Mouse (Mus musculus) heart, embryonic 15.5 days (tissue): ENCODE measurements around the gene S100a3. TPM values are rescaled to one million over a fixed set of nuclear protein-coding genes. Genes with fewer than 3 reads are reported as not detected.

Experiments
- ATAC-seq: fragments of 200-750 bp; cut with Nextera tagmentation; replicated peaks from 2 replicates; pipeline ENCODE4 v1.8.0; 2017; ENCODE audit warnings: low read depth, moderate TSS enrichment; ENCODE audit not compliant: insufficient number of reproducible peaks, insufficient read depth, low FRiP score
- H3K27ac ChIP-seq: fragments of 300-500 bp; sonication (generic); 2 replicates; pipeline ENCODE4 v1.5.1; 2015; ENCODE audit warnings: mild to moderate bottlenecking, inconsistent platforms
- H3K27me3 ChIP-seq: fragments of 300-500 bp; sonication (generic); 2 replicates; pipeline ENCODE4 v1.6.1; 2015; ENCODE audit warnings: inconsistent platforms
- H3K36me3 ChIP-seq: fragments of 300-500 bp; sonication (generic); 2 replicates; pipeline ENCODE4 v1.6.1; 2015; ENCODE audit warnings: mild to moderate bottlenecking, inconsistent platforms
- H3K4me1 ChIP-seq: fragments of 300-500 bp; sonication (generic); replicated peaks from 2 replicates; pipeline ENCODE4 v1.6.1; 2015; ENCODE audit warnings: inconsistent platforms
- H3K4me2 ChIP-seq: fragments of 300-500 bp; sonication (generic); 2 replicates; pipeline ENCODE4 v1.6.1; 2015; ENCODE audit warnings: inconsistent platforms, mild to moderate bottlenecking, moderate library complexity
- H3K4me3 ChIP-seq: fragments of 300-500 bp; sonication (generic); 2 replicates; pipeline ENCODE4 v1.5.1; 2015; ENCODE audit warnings: mild to moderate bottlenecking, inconsistent platforms
- H3K9ac ChIP-seq: fragments of 300-500 bp; sonication (generic); 2 replicates; pipeline ENCODE4 v1.6.1; 2015; ENCODE audit warnings: mild to moderate bottlenecking, inconsistent platforms
- H3K9me3 ChIP-seq: fragments of 300-500 bp; sonication (generic); replicated peaks from 2 replicates; pipeline ENCODE4 v1.6.1; 2016; ENCODE audit warnings: inconsistent platforms
- WGBS: fragments of 180-500 bp; shearing (Covaris S2); methylation state at CpG from one replicate; pipeline ENCODE4 v1.1.7; 2015; ENCODE audit warnings: mixed read lengths; 5-methylcytosine and 5-hydroxymethylcytosine counted together
- polyA plus RNA-seq: library from polyadenylated mRNA; unstranded; fragments of >200 nt; fragmentation: Nextera tagmentation; extraction: Ambion mirVana; gene quantifications from 2 replicates; pipeline ENCODE4 v1.2.1, GENCODE M21; 2015

S100a3 gene
- polyA plus RNA-seq, 1 experiment from 2014 or later: 0.08 TPM

GRCm38 (mm10) chr3:90526580-90526979 lies 33.8 kb upstream of the S100a3 start, which contains the start of gene S100a14:
Gene S100a14 (plus strand): TSS chr3:90526856.
- peaks cover 6% of the 10 kb centered on the region; the same call in 1 of the 2 replicates for H3K4me1 ChIP-seq
- 47% methylated on average over 5 of the region's 5 CpGs for WGBS
- H3K4me3 ChIP-seq: no peak within 1 kb of the TSS
- no peaks in the 10 kb centered on the region for H3K9me3 ChIP-seq
- 0 out of 2 replicates have a peak, but pooled peaks cover 3% of the 10 kb centered on the region for H3K27me3 ChIP-seq
- no peak within 1 kb of the TSS for H3K27ac ChIP-seq
- no peak; the same call in 1 of the 2 replicates for ATAC-seq
- peaks cover 4% of the 10 kb centered on the region; the same call in 1 of the 2 replicates for H3K36me3 ChIP-seq
- no peak within 1 kb of the TSS for H3K4me2 ChIP-seq
- H3K9ac ChIP-seq: no peak within 1 kb of the TSS

DNA sequence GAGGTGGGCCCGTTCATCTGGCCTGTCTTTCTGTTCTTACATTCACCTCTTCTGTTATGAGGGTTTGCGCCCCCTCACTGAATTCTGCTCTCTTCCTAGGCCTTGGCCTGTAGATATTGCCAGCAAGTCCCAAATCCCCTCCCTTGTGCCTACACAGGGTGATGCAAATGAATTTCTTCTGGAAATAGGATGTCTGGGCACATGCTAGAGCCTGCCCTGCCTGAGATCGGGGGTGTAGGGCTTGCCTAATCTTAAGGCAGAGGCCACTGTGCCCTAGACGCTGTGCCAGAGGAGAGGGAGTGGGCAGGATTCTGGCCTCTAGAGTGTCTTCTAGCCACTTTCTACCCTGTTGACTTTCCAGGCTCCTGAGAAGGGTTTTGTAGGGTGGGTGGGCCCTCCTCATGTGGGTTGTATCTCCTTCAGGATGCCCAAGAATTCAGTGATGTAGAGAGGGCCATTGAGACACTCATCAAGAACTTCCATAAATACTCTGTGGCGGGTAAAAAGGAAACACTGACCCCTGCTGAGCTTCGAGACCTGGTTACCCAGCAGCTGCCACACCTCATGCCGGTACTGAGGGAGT lies 33.0 kb upstream of the S100a3 start:
- Histone ChIP-seq H3K27ac (no peak overlapping the region), H3K9me3 (no peaks in the 10 kb centered on the region), H3K9ac (no peak overlapping the region), H3K4me1 (peaks cover 6% of the 10 kb centered on the region; the same call in 1 of the 2 replicates), H3K4me3 (no peak overlapping the region), H3K27me3 (0 out of 2 replicates have a peak, but pooled peaks cover 3% of the 10 kb centered on the region), H3K36me3 (peaks cover 4% of the 10 kb centered on the region; the same call in 1 of the 2 replicates), H3K4me2 (no peak overlapping the region)
- ATAC-seq: no peak
- WGBS: 88% methylated on average over 7 of the region's 7 CpGs

DNA sequence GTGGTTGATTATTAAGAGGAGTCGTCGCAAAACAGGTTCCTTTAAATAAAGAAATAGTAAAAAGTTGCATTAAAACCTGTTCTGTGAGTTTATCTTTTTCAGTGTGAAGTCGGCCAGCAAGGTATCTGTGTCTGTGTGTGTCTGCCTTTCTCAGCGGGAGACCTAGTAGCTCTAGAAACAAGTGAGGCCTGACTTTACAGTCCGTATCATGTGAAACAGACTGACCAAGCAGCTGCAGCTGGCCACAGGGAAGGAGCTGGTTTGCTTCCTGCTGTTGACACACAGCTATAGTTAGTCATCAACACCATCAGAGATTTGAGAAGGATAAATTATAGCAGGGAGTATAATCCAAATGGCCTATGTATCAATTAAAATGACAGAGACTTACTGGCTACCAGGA lies 28.7 kb upstream of the S100a3 start:
- peaks cover 1% of the 10 kb centered on the region; the same call in 1 of the 2 replicates for H3K4me1 ChIP-seq
- H3K9me3 ChIP-seq: no peaks in the 10 kb centered on the region
- H3K4me3 ChIP-seq: no peak overlapping the region
- H3K27me3 ChIP-seq: 0 out of 2 replicates have a peak, but pooled peaks cover 3% of the 10 kb centered on the region
- no peak overlapping the region for H3K9ac ChIP-seq
- ATAC-seq: no peak
- no peaks in the 10 kb centered on the region for H3K36me3 ChIP-seq
- H3K4me2 ChIP-seq: no peak overlapping the region
- 66% methylated on average over 5 of the region's 5 CpGs for WGBS
- no peak overlapping the region for H3K27ac ChIP-seq

DNA sequence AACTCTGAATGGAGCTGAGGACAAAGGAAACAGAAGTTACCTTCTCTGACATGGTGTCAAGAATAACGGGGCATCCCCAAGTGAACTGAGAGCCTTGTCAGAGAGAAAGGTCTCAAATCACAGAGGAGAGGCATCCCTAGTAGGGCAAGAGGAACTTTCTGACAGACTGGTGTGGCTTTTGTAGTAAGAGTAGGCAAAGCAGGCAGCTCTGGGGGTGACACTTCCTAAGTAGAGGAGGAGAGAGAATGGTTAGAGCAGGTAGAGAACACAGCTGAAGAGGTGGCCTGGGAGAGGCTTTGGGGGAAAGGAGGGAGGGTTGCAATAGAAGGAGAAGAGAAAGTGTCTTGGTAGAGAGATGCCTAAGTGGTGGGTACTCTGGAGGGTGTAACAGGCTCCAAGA lies 24.9 kb upstream of the S100a3 start:
- H3K27ac ChIP-seq: no peak overlapping the region
- H3K4me1 ChIP-seq: peaks cover 9% of the 10 kb centered on the region
- 45% methylated on average over 1 of the region's 1 CpGs for WGBS
- H3K4me2 ChIP-seq: no peak overlapping the region
- H3K9me3 ChIP-seq: no peaks in the 10 kb centered on the region
- no peak overlapping the region for H3K4me3 ChIP-seq
- H3K9ac ChIP-seq: no peak overlapping the region
- no peaks in the 10 kb centered on the region for H3K36me3 ChIP-seq
- no peaks in the 10 kb centered on the region for H3K27me3 ChIP-seq
- ATAC-seq: no peak

DNA sequence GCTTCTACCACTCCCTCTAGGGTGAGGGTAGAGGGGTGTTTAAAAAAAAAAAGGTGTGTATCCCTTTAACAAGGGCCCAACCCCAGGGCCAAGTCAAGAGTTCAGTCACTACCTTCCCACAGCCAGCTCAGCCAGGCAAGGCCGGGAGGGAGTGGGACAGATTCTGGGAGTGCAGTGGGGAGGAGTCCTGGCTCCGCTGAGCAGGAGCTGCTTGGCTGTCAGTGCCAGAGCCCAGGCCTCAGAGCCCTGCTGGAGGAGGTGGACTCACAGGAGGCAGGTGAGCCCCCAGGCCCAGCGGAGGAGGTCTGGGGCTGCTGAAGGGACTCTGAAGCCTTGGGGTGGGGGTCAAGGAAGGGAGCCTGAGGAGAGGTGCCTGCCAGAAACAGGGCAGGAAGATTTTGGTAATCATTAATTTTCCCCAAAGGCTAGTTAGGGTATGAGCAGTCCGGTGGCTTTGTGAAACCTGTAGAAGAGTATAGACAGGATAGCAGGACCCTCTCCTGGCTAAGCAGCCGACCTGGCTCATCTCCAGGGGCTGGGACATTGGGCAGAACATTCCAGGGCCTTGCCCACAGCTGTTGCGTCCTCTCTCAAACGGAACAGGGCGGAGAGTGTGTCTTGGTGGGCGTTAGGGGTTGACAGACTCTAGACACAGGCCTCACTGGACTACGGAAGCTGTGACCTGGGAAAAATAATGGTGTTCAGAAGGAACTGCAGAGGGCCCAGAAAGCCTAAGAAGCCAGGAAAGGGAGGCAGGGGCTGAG lies 23.1 kb upstream of the S100a3 start, which contains the start of gene S100a16:
TSS of gene S100a16 (plus strand) at position 114 of the 764 bp plus-strand sequence.
- ATAC-seq: peak; percentile 63; the same call in 1 of the 2 replicates
- H3K4me2 ChIP-seq: peak within 1 kb of the TSS; percentile 45
- H3K27ac ChIP-seq: peak within 1 kb of the TSS; percentile 54
- H3K9ac ChIP-seq: peak within 1 kb of the TSS; percentile 29
- WGBS: 44% methylated on average over 10 of the region's 10 CpGs
- peaks cover 9% of the 10 kb centered on the region for H3K4me1 ChIP-seq
- H3K4me3 ChIP-seq: peak within 1 kb of the TSS; percentile 35
- no peaks in the 10 kb centered on the region for H3K9me3 ChIP-seq
- H3K36me3 ChIP-seq: no peaks in the 10 kb centered on the region
- H3K27me3 ChIP-seq: no peaks in the 10 kb centered on the region

DNA sequence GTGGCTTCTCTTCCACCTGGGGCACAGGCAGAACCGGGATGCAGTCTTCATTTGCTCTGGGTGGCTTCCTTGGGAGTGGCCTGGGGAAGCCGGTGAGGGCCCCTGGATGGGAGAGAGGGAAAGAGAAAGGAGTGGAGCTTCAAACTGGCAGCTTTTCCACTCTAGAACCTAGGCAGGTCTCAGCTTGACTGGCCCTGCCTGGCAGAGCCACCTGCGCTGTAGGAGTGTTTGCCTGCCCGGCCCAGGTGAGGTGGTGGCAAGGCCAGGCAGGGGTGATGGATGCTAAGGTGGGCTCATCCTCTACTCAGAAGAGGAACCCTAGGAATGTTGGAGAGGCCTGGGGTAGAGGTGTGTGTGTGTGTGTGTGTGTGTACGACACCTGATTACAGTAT lies 22.5 kb upstream of the S100a3 start:
- peaks cover 9% of the 10 kb centered on the region for H3K4me1 ChIP-seq
- 73% methylated on average over 5 of the region's 5 CpGs for WGBS
- no peak for ATAC-seq
- peak overlapping the region; percentile 54; the same call in 1 of the 2 replicates for H3K27ac ChIP-seq
- peak overlapping the region; percentile 45 for H3K4me2 ChIP-seq
- peak overlapping the region; percentile 29 for H3K9ac ChIP-seq
- no peaks in the 10 kb centered on the region for H3K27me3 ChIP-seq
- no peaks in the 10 kb centered on the region for H3K36me3 ChIP-seq
- peak overlapping the region; percentile 35 for H3K4me3 ChIP-seq
- H3K9me3 ChIP-seq: no peaks in the 10 kb centered on the region

GRCm38 (mm10) chr3:90540904-90541303 lies 19.5 kb upstream of the S100a3 start:
- H3K4me1 ChIP-seq: peaks cover 9% of the 10 kb centered on the region
- peak overlapping the region; percentile 49 for H3K4me2 ChIP-seq
- no peaks in the 10 kb centered on the region for H3K9me3 ChIP-seq
- peak overlapping the region; percentile 24; the same call in 1 of the 2 replicates for H3K9ac ChIP-seq
- H3K27ac ChIP-seq: peak overlapping the region; percentile 39; the same call in 1 of the 2 replicates
- ATAC-seq: peak; percentile 69
- H3K36me3 ChIP-seq: no peaks in the 10 kb centered on the region
- H3K4me3 ChIP-seq: peak overlapping the region; percentile 28
- H3K27me3 ChIP-seq: no peaks in the 10 kb centered on the region
- 52% methylated on average over 4 of the region's 4 CpGs for WGBS

GRCm38 (mm10) chr3:90549676-90550420 lies 10.5 kb upstream of the S100a3 start:
- ATAC-seq: no peak
- no peaks in the 10 kb centered on the region; the same call in 1 of the 2 replicates for H3K4me1 ChIP-seq

GRCm38 (mm10) chr3:90550421-90550790 lies 10.0 kb upstream of the S100a3 start:
- ATAC-seq: no peak
- 73% methylated on average over 2 of the region's 2 CpGs for WGBS
- no peaks in the 10 kb centered on the region for H3K27me3 ChIP-seq
- H3K4me2 ChIP-seq: no peak overlapping the region
- no peaks in the 10 kb centered on the region; the same call in 1 of the 2 replicates for H3K4me1 ChIP-seq
- H3K9me3 ChIP-seq: no peaks in the 10 kb centered on the region
- H3K36me3 ChIP-seq: no peaks in the 10 kb centered on the region
- no peak overlapping the region for H3K27ac ChIP-seq
- no peak overlapping the region for H3K4me3 ChIP-seq
- H3K9ac ChIP-seq: no peak overlapping the region

More at GRCm38 (mm10) chr3:90549676-90550420, 10.5 kb upstream of the S100a3 start:
- H3K4me3 ChIP-seq: no peak overlapping the region
- H3K9ac ChIP-seq: no peak overlapping the region
- no peak overlapping the region for H3K4me2 ChIP-seq
- 60% methylated on average over 5 of the region's 5 CpGs for WGBS
- H3K9me3 ChIP-seq: no peaks in the 10 kb centered on the region
- H3K27me3 ChIP-seq: no peaks in the 10 kb centered on the region
- no peak overlapping the region for H3K27ac ChIP-seq
- H3K36me3 ChIP-seq: no peaks in the 10 kb centered on the region

GRCm38 (mm10) chr3:90552231-90552630 lies 8.1 kb upstream of the S100a3 start:
- no peak for ATAC-seq
- 63% methylated on average over 2 of the region's 2 CpGs for WGBS
- Histone ChIP-seq H3K27ac (no peak overlapping the region), H3K9me3 (no peaks in the 10 kb centered on the region), H3K4me2 (no peak overlapping the region), H3K27me3 (no peaks in the 10 kb centered on the region), H3K9ac (no peak overlapping the region), H3K4me1 (no peaks in the 10 kb centered on the region; the same call in 1 of the 2 replicates), H3K36me3 (no peaks in the 10 kb centered on the region), H3K4me3 (no peak overlapping the region)

- no peaks in the 10 kb centered on the region for H3K9me3 ChIP-seq
- H3K27ac ChIP-seq: no peak overlapping the region
- no peak overlapping the region for H3K4me2 ChIP-seq
- no peak overlapping the region for H3K9ac ChIP-seq
- no peaks in the 10 kb centered on the region for H3K36me3 ChIP-seq
- 71% methylated on average over 5 of the region's 5 CpGs for WGBS
- no peak for ATAC-seq
- H3K4me3 ChIP-seq: no peak overlapping the region
- H3K27me3 ChIP-seq: no peaks in the 10 kb centered on the region
- H3K4me1 ChIP-seq: no peaks in the 10 kb centered on the region
Observed at GRCm38 (mm10) chr3:90555954-90556353, 4.4 kb upstream of the S100a3 start.
